Mouse (Mus musculus) embryonic facial prominence, embryonic 11.5 days (tissue): ENCODE results near the gene Ppp1r35. TPM values are rescaled to one million over a fixed set of nuclear protein-coding genes. Genes with fewer than 3 reads are reported as not detected.
"Not testable (repeated sequence)": the region's sequence is repeated elsewhere in the genome, so short reads cannot be mapped to it uniquely, and the experiment has no call there.

Experiments
- ATAC-seq: fragments of 200-750 bp; cut with Nextera tagmentation; replicated peaks from 2 replicates; pipeline ENCODE4 v1.8.0; 2017; ENCODE audit warnings: low read depth; ENCODE audit not compliant: insufficient number of reproducible peaks, low FRiP score, low TSS enrichment
- DNase-seq: peaks from one replicate; pipeline ENCODE4 v3.0.0-alpha.2; 2015; ENCODE audit warnings: low spot score
- H3K27ac ChIP-seq: fragments of 300-500 bp; sonication (generic); replicated peaks from 2 replicates; pipeline ENCODE4 v1.5.1; 2014; ENCODE audit warnings: mild to moderate bottlenecking, low read depth, low read length, control low read depth
- H3K27me3 ChIP-seq: fragments of 300-500 bp; sonication (generic); 2 replicates; pipeline ENCODE4 v1.6.1; 2014; ENCODE audit warnings: mild to moderate bottlenecking, low read length, moderate library complexity, mixed read lengths; ENCODE audit not compliant: control insufficient read depth, insufficient read depth
- H3K36me3 ChIP-seq: fragments of 300-500 bp; sonication (generic); replicated peaks from 2 replicates; pipeline ENCODE4 v1.6.1; 2014; ENCODE audit warnings: low read depth, mild to moderate bottlenecking, low read length, moderate library complexity, mixed read lengths; ENCODE audit not compliant: control insufficient read depth, insufficient read depth
- H3K4me1 ChIP-seq: fragments of 300-500 bp; sonication (generic); 2 replicates; pipeline ENCODE4 v1.6.1; 2014; ENCODE audit warnings: low read length, mixed read lengths; ENCODE audit not compliant: control insufficient read depth, insufficient read depth
- H3K4me2 ChIP-seq: fragments of 300-500 bp; sonication (generic); 2 replicates; pipeline ENCODE4 v1.6.1; 2014; ENCODE audit warnings: low read depth, mild to moderate bottlenecking, control low read depth, low read length, moderate library complexity
- H3K4me3 ChIP-seq: fragments of 300-500 bp; sonication (generic); 2 replicates; pipeline ENCODE4 v1.5.1; 2014; ENCODE audit warnings: low read depth, low read length, control low read depth
- H3K9ac ChIP-seq: fragments of 300-500 bp; sonication (generic); replicated peaks from 2 replicates; pipeline ENCODE4 v1.6.1; 2014; ENCODE audit warnings: mild to moderate bottlenecking, control low read depth, low read length
- H3K9me3 ChIP-seq: fragments of 300-500 bp; sonication (generic); replicated peaks from 2 replicates; pipeline ENCODE4 v1.6.1; 2016; ENCODE audit warnings: mild to moderate bottlenecking, low read length, inconsistent platforms, mixed read lengths; ENCODE audit not compliant: control insufficient read depth
- WGBS: fragments of 180-500 bp; shearing (Covaris S2); extraction: QIAGEN DNeasy Blood & Tissue Kit; methylation state at CpG from one replicate; pipeline ENCODE4 v1.1.7; 2014; 5-methylcytosine and 5-hydroxymethylcytosine counted together
- polyA plus RNA-seq: library from polyadenylated mRNA; unstranded; fragments of >200 nt; fragmentation: Nextera tagmentation; extraction: Ambion mirVana; gene quantifications from 2 replicates; pipeline ENCODE4 v1.2.1, GENCODE M21; 2014

Gene Ppp1r35
- polyA plus RNA-seq, 1 experiment from 2014 or later: 65.1 TPM

DNA sequence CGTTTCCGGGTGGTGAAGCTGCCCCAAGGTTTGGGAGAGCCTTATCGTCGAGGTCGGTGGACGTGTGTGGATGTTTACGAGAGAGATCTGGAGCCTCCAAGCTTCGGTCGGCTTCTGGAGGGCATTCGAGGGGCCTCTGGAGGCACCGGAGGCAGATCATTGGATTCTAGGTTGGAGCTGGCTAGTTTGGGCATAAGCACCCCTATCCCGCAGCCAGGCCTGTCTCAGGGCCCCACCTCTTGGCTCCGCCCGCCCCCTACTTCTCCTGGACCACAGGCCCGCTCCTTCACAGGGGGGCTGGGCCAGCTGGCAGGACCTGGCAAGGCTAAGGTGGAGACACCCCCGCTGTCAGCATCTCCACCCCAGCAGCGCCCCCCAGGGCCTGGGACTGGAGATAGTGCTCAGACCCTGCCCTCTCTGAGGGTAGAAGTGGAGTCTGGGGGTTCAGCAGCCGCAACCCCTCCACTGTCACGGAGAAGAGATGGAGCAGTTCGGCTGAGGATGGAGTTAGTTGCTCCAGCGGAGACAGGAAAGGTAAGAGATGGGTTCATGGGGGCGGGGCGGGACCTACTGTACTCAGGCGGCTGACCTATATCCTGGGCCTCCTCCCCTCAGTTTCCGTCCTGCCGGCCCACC is 31.2 kb upstream of the Ppp1r35 start:
- H3K27ac ChIP-seq: peak overlapping the region; percentile 87
- 6% methylated on average over 26 of the region's 26 CpGs for WGBS
- ATAC-seq (no peak), DNase-seq (no peak)
- H3K4me1 ChIP-seq: peaks cover 4% of the 10 kb centered on the region; the same call in 1 of the 2 replicates
- peak overlapping the region; percentile 79 for H3K9ac ChIP-seq
- H3K9me3 ChIP-seq: no peaks in the 10 kb centered on the region
- H3K27me3 ChIP-seq: no peaks in the 10 kb centered on the region
- H3K36me3 ChIP-seq: no peaks in the 10 kb centered on the region; the same call in 1 of the 2 replicates
- H3K4me3 ChIP-seq: peak overlapping the region; percentile 73
- peak overlapping the region; percentile 99 for H3K4me2 ChIP-seq

DNA sequence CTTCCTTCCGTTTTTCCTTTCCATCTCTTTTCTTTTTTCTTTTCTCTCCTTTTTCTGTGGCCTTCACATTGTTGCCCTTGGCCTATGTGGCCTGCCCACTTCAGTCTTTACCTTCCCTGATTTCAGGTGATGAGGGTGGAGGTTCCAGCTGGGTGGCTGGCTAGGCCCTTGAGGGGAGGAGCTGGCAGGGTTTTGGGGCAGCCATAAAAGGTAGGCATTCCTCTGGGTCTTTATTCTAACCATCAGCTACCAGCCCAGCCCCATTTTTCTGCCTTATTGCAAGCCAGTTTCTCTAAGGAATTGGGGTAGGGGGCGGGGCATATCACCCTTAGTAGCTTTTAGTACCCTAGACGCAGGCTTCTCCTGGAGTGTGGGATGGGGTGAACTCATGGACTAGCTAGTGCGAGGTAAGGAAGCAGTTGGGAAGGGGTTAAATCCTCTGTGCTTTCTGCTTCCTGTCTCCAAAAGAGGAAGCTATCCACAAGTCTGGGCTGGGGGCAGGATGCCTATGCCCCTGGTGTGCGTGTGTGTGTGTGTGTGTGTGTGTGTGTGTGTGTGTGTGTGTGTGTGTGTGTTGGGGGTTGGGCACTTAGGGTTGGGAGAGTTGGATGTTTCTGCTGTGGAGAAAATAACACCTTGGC is 30.4 kb upstream of the Ppp1r35 start:
- no peak overlapping the region for H3K9ac ChIP-seq
- H3K4me1 ChIP-seq: peaks cover 4% of the 10 kb centered on the region; the same call in 1 of the 2 replicates
- no peak for ATAC-seq
- DNase-seq: peak; percentile 34
- H3K4me3 ChIP-seq: peak overlapping the region; percentile 73
- 36% methylated on average over 5 of the region's 5 CpGs for WGBS
- H3K9me3 ChIP-seq: no peaks in the 10 kb centered on the region
- H3K4me2 ChIP-seq: peak overlapping the region; percentile 99
- H3K27me3 ChIP-seq: no peaks in the 10 kb centered on the region
- peaks cover 2% of the 10 kb centered on the region; the same call in 1 of the 2 replicates for H3K36me3 ChIP-seq
- H3K27ac ChIP-seq: no peak overlapping the region

DNA sequence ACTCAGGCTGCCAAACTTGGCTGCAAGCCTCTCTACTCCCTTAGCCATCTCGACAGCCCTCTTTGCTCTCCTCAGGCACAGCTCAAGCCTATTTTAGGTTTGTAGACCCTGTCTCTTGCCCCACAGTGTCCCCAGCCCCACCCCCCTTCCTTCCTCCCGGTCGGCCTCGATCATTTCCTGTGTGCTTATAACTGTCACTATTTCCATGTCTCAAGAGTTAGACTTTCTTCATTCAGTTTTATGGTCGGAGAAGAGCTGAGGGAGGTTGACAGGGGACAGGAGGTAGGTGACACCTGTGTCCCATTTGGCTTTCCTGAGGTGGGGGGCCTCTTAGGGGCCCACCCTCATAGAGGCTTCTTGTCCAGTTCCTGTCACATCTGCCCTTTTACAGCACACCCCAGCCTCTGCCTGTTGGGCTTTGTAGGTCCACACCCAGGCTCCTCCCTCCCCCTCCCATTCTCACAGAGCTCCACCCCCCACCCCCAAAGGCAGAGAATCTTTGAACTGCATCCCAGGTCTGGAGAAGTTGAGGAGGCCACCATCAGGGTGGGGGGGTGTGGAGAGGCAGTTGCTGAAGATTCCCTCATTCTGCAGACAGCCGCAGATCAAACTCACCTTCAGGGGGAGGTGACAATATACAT is 29.3 kb upstream of the Ppp1r35 start:
- WGBS: 53% methylated on average over 6 of the region's 6 CpGs
- no peaks in the 10 kb centered on the region for H3K9me3 ChIP-seq
- H3K36me3 ChIP-seq: peaks cover 2% of the 10 kb centered on the region; the same call in 1 of the 2 replicates
- H3K4me1 ChIP-seq: peaks cover 4% of the 10 kb centered on the region; the same call in 1 of the 2 replicates
- H3K27me3 ChIP-seq: no peaks in the 10 kb centered on the region
- DNase-seq: no peak
- peak overlapping the region; percentile 1; the same call in 1 of the 2 replicates for H3K4me2 ChIP-seq
- no peak for ATAC-seq
- no peak overlapping the region for H3K9ac ChIP-seq
- no peak overlapping the region for H3K27ac ChIP-seq
- H3K4me3 ChIP-seq: no peak overlapping the region

DNA sequence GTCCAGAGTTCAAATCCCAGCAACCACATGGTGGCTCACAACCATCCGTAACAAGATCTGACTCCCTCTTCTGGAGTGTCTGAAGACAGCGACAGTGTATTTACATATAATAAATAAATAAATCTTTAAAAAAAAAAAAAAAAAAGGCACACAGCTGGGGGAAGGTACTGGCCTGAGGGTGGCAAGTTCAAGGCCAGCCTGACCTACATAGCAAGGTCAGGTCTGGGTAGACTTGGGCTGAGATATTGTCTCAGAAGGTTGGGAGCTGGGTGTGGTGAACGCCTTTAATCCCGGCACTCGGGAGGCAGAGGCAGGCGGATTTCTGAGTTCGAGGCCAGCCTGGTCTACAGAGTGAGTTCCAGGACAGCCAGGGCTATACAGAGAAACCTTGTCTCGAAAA is 28.4 kb upstream of the Ppp1r35 start:
- H3K4me1 ChIP-seq, H3K4me3 ChIP-seq, H3K9ac ChIP-seq, H3K36me3 ChIP-seq, H3K4me2 ChIP-seq, ATAC-seq, H3K27ac ChIP-seq, DNase-seq, H3K27me3 ChIP-seq, H3K9me3 ChIP-seq: not testable (repeated sequence)
- WGBS: 86% methylated on average over 6 of the region's 8 CpGs

DNA sequence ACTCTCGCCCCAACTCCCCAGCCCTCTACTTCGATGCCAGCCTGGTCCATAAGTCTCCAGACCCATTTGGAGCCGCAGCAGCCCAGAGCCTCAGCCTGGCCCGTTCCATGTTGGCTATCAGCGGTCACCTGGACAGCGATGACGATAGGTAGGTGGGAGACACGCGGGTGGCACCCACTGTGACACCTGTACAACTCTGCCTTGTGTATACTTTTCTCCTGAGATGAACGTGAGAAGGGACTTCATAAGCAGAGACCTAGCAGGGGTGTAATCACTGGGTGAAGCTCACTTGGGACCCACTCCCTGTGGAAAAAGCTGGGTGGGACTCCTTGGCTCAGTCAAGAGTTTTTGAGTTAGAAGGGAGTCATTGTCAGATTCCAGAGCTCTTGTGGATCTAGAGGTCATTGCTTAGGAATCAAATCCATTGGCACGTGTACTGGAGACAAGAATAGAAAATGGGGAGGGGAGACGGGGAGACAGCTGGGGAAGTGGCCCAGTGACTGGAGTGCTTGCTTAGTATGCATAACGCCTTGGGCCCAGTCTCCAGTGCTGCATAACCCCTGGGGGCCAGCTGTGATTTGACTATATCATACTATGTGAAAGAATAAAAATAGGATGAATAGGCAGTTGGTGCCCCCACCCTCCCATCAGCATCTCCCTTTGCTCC is 27.3 kb upstream of the Ppp1r35 start:
- Histone ChIP-seq H3K4me2 (no peak overlapping the region), H3K9me3 (no peaks in the 10 kb centered on the region), H3K9ac (no peak overlapping the region), H3K4me1 (peaks cover 4% of the 10 kb centered on the region; the same call in 1 of the 2 replicates), H3K27ac (no peak overlapping the region), H3K27me3 (no peaks in the 10 kb centered on the region), H3K36me3 (peaks cover 2% of the 10 kb centered on the region; the same call in 1 of the 2 replicates), H3K4me3 (no peak overlapping the region)
- WGBS: 96% methylated on average over 13 of the region's 13 CpGs
- DNase-seq (no peak), ATAC-seq (no peak)

DNA sequence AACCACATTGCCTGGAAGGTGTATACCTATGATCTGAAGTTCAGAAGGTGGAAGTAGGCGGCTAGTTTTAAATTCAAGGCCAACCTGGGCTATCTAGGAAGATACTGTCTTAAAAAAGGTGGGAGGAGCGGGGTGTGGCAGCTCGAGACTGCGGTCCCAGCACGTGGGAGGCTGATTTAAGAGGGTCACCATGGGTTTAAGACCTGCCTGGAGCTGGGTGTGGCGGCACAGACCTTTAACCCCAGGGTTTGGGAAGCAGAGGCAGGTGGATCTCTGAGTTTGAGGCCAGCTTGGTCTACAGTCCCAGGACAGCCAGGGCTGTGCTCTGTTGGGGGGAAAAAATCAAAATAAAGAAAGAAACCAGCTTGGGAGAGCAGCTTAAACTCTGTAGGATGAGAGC is 26.7 kb upstream of the Ppp1r35 start:
- no peaks in the 10 kb centered on the region for H3K9me3 ChIP-seq
- H3K36me3 ChIP-seq: peaks cover 2% of the 10 kb centered on the region; the same call in 1 of the 2 replicates
- H3K9ac ChIP-seq: no peak overlapping the region
- DNase-seq: no peak
- no peak for ATAC-seq
- no peak overlapping the region for H3K4me3 ChIP-seq
- H3K4me1 ChIP-seq: peaks cover 4% of the 10 kb centered on the region; the same call in 1 of the 2 replicates
- H3K4me2 ChIP-seq: no peak overlapping the region
- WGBS: 90% methylated on average over 6 of the region's 6 CpGs
- no peaks in the 10 kb centered on the region for H3K27me3 ChIP-seq
- no peak overlapping the region for H3K27ac ChIP-seq

GRCm38 (mm10) chr5:137753111-137753832 is 25.4 kb upstream of the Ppp1r35 start:
- 76% methylated on average over 11 of the region's 13 CpGs for WGBS
- Histone ChIP-seq H3K27me3 (no peaks in the 10 kb centered on the region), H3K4me1 (peaks cover 1% of the 10 kb centered on the region; the same call in 1 of the 2 replicates), H3K27ac (no peak overlapping the region), H3K9ac (no peak overlapping the region), H3K36me3 (peaks cover 6% of the 10 kb centered on the region; the same call in 1 of the 2 replicates), H3K4me3 (no peak overlapping the region), H3K4me2 (no peak overlapping the region), H3K9me3 (no peaks in the 10 kb centered on the region)
- DNase-seq (no peak), ATAC-seq (no peak)
